Mouse (Mus musculus) stomach, embryonic 14.5 days (tissue): ENCODE data around the gene Erh. TPM values are rescaled to one million over a fixed set of nuclear protein-coding genes. Genes with fewer than 3 reads are reported as not detected.

Experiments used
- ATAC-seq: fragments of 200-750 bp; cut with Nextera tagmentation; 2 replicates; pipeline ENCODE4 v1.8.0; 2017; ENCODE audit warnings: low read depth, moderate TSS enrichment; ENCODE audit not compliant: insufficient number of reproducible peaks, insufficient read depth, low FRiP score
- H3K27ac ChIP-seq: fragments of 300-500 bp; sonication (generic); 2 replicates; pipeline ENCODE4 v1.5.1; 2014; ENCODE audit warnings: mild to moderate bottlenecking, low read length, moderate library complexity, mixed read lengths
- H3K27me3 ChIP-seq: fragments of 300-500 bp; sonication (generic); 2 replicates; pipeline ENCODE4 v1.6.1; 2014; ENCODE audit warnings: low read length, control low read depth, mixed read lengths; ENCODE audit not compliant: control insufficient read depth, insufficient read depth
- H3K36me3 ChIP-seq: fragments of 300-500 bp; sonication (generic); 2 replicates; pipeline ENCODE4 v1.6.1; 2014; ENCODE audit warnings: mild to moderate bottlenecking, control low read depth, low read length, moderate library complexity, mixed read lengths; ENCODE audit not compliant: control insufficient read depth, insufficient read depth
- H3K4me1 ChIP-seq: fragments of 300-500 bp; sonication (generic); 2 replicates; pipeline ENCODE4 v1.6.1; 2014; ENCODE audit warnings: low read length, control low read depth, mixed read lengths; ENCODE audit not compliant: control insufficient read depth, insufficient read depth
- H3K4me2 ChIP-seq: fragments of 300-500 bp; sonication (generic); replicated peaks from 2 replicates; pipeline ENCODE4 v1.6.1; 2014; ENCODE audit warnings: low read depth, low read length, control low read depth
- H3K4me3 ChIP-seq: fragments of 300-500 bp; sonication (generic); 2 replicates; pipeline ENCODE4 v1.5.1; 2014; ENCODE audit warnings: low read depth, low read length, control low read depth
- H3K9ac ChIP-seq: fragments of 300-500 bp; sonication (generic); replicated peaks from 2 replicates; pipeline ENCODE4 v1.6.1; 2014; ENCODE audit warnings: low read depth, mild to moderate bottlenecking, control low read depth, low read length, moderate library complexity, mixed read lengths
- H3K9me3 ChIP-seq: fragments of 300-500 bp; sonication (generic); 2 replicates; pipeline ENCODE4 v1.6.1; 2016; ENCODE audit warnings: low read depth, low read length, control low read depth; ENCODE audit not compliant: control insufficient read depth
- WGBS: fragments of 180-500 bp; shearing (Covaris S2); extraction: QIAGEN DNeasy Blood & Tissue Kit; methylation state at CpG from one replicate; pipeline ENCODE4 v1.1.7; 2014; 5-methylcytosine and 5-hydroxymethylcytosine counted together
- polyA plus RNA-seq: library from polyadenylated mRNA; unstranded; fragments of >200 nt; fragmentation: Nextera tagmentation; extraction: Ambion mirVana; gene quantifications from 2 replicates; pipeline ENCODE4 v1.2.1, GENCODE M21; 2014

The Erh gene
- polyA plus RNA-seq, 1 experiment from 2014 or later, result 271 TPM

DNA sequence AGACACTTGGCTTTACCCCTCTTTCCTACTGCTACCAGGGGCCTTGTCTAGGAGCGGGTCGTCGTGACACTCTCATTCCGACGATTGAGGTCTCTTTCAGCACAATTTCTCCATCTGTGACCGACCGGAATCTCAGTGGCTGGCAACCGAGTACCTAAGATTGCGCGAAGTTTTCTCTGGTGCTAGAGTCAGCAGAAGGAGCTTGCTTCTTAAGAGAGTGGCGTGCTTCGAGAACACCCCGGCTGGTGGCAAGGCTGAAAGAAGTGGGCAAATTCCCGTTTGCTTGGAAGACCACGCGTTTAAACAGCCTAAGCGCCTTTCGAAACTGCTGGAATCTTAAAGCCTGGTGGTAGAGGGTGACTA, 346 bp upstream of the Erh start:
- Histone ChIP-seq H3K27me3 (no peaks in the 10 kb centered on the region), H3K27ac (peak overlapping the region; percentile 92; the same call in 1 of the 2 replicates), H3K4me1 (peaks cover 21% of the 10 kb centered on the region), H3K9ac (peak overlapping the region; percentile 98), H3K4me3 (peak overlapping the region; percentile 95), H3K36me3 (peaks cover 14% of the 10 kb centered on the region), H3K4me2 (peak overlapping the region; percentile 93), H3K9me3 (no peaks in the 10 kb centered on the region)
- WGBS, result 8% methylated on average over 18 of the region's 18 CpGs
- ATAC-seq, result no peak

DNA sequence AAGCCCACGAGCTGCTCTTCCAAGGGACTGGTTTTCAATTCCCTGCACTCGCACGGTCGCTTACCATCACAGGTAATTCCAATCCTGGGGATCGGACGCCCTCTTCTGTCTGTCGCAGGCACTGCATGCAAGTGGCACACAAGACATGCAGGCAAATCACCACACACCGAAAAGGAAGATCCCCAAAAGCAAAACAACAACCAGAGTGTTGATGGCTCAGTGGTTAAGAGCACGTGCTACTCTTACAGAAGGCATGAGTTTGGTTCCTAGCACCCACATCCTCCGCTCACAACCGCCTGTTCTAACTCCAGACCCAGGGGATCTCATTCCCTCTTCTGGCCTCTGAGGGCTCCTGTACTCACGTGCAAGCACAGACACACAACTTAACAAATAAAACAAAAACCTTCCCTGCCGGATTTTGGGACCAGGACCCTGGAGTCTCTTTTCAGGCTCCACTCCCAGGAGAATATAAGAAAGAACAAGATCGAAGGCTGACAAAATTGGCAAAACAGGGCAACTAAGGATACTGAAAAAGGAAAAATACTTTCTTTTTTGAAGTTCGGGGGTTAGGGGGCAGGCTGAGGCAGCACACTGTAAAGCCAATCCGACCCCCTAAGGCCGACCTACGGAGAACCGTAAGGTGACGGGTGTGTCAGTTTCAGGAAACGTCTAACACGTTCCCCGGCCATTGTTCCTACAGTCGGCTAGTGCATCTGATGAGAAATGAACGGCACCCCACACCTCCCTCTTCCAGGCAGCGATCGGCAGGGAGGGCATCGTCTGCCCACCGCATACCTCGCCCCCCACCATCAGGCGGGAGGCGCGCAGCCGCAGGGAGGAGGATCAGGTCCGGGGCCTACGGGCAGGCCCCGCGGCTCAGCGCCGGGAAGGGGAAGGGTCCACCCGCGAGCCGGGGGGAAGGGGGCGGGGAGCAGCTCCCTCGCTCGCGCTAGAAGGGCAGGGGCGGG, 1.1 kb downstream of the Erh start:
- H3K9me3 ChIP-seq, result no peaks in the 10 kb centered on the region
- H3K27ac ChIP-seq, result peak overlapping the region; percentile 92
- peaks cover 21% of the 10 kb centered on the region for H3K4me1 ChIP-seq
- peak overlapping the region; percentile 98 for H3K9ac ChIP-seq
- 3% methylated on average over 46 of the region's 48 CpGs for WGBS
- ATAC-seq, result peak; percentile 58; the same call in 1 of the 2 replicates
- peak overlapping the region; percentile 93 for H3K4me2 ChIP-seq
- no peaks in the 10 kb centered on the region for H3K27me3 ChIP-seq
- H3K36me3 ChIP-seq, result peaks cover 28% of the 10 kb centered on the region
- H3K4me3 ChIP-seq, result peak overlapping the region; percentile 95

DNA sequence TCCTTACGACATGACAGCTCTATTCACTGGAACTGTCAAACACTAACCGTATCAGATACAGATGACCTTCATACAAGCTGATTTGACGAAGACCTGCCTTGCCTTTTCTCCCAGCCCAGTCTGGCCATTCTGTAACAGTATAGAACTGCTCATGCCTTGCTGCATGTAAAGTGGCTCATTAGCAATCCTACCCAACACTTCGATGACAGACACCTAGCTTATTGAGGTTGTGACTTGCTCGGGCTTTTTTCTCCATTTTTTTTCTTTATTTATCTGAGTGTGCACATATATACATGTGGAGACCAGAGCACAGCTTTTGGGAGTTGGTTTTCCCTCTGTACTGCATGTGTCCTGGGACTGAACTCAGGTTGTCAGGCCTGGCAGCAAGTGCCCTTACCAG, 12.4 kb downstream of the Erh start:
- WGBS, result 78% methylated on average over 5 of the region's 5 CpGs
- H3K4me3 ChIP-seq, result no peak overlapping the region
- no peaks in the 10 kb centered on the region for H3K4me1 ChIP-seq
- no peak overlapping the region for H3K9ac ChIP-seq
- no peak for ATAC-seq
- no peaks in the 10 kb centered on the region for H3K27me3 ChIP-seq
- no peak overlapping the region for H3K27ac ChIP-seq
- H3K4me2 ChIP-seq, result no peak overlapping the region
- peaks cover 34% of the 10 kb centered on the region for H3K36me3 ChIP-seq
- no peaks in the 10 kb centered on the region for H3K9me3 ChIP-seq

- 76% methylated on average over 5 of the region's 5 CpGs for WGBS
- no peak overlapping the region for H3K27ac ChIP-seq
- no peak overlapping the region for H3K9ac ChIP-seq
Measured at GRCm38 (mm10) chr12:80620501-80620900, 23.6 kb downstream of the Erh start.

DNA sequence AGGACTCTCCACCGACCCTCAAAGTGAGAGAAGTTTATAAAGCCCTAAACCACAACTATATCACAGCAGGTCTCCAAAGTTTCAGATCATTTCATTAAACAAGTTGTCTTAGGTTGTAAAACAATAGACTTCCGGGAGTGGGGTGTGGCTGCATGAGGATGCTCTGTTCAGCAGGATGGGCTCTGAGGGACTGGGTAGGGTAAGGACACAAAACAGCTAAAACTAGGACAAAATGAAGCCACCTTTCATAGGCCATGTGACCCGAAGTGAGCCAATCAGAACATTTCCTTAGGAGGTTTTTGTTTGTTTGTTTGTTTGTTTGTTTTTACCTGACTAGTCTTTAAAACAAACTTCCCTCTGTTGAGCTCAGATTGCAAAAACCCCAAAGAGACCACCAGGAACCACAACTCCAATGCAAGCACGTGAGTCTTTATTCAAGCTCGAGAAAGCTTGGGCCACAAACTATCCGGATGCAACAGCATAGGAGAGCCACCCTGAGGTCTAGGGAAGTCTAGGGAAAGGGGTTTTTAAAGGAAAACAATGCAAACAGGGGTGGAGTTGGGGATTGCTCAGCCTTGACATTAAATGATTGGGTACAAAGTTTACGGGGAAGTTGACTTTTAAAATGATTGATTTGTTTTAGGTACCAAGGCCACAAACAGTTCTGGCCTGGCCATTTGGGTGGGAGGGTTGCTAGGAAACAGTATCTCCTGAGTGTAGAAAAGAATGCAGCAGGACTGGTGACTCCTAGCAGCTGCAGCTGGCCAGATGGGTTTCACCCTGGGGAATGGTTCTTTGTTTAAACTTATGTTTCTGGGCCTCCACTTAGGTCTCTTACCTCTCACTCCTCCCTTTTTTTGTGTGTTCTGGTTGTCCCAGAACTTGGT, 28.5 kb downstream of the Erh start:
- peak; percentile 82 for ATAC-seq

More at GRCm38 (mm10) chr12:80620501-80620900, 23.6 kb downstream of the Erh start:
- peaks cover 4% of the 10 kb centered on the region; the same call in 1 of the 2 replicates for H3K4me1 ChIP-seq
- no peaks in the 10 kb centered on the region for H3K36me3 ChIP-seq
- H3K27me3 ChIP-seq, result no peaks in the 10 kb centered on the region
- H3K9me3 ChIP-seq, result no peaks in the 10 kb centered on the region
- H3K4me2 ChIP-seq, result no peak overlapping the region
- no peak overlapping the region for H3K4me3 ChIP-seq
- no peak for ATAC-seq

GRCm38 (mm10) chr12:80612113-80612791, 31.9 kb downstream of the Erh start:
- ATAC-seq, result no peak
- H3K4me3 ChIP-seq, result no peak overlapping the region
- H3K4me1 ChIP-seq, result no peaks in the 10 kb centered on the region
- no peaks in the 10 kb centered on the region for H3K9me3 ChIP-seq
- 49% methylated on average over 9 of the region's 9 CpGs for WGBS
- no peak overlapping the region for H3K4me2 ChIP-seq
- no peaks in the 10 kb centered on the region for H3K27me3 ChIP-seq
- H3K9ac ChIP-seq, result no peak overlapping the region
- no peak overlapping the region for H3K27ac ChIP-seq
- H3K36me3 ChIP-seq, result no peaks in the 10 kb centered on the region

More for the DNA sequence above, 28.5 kb downstream of the Erh start:
- Histone ChIP-seq H3K4me1 (peaks cover 4% of the 10 kb centered on the region; the same call in 1 of the 2 replicates), H3K27ac (peak overlapping the region; percentile 34; the same call in 1 of the 2 replicates), H3K27me3 (no peaks in the 10 kb centered on the region), H3K4me2 (no peak overlapping the region), H3K9me3 (no peaks in the 10 kb centered on the region), H3K36me3 (no peaks in the 10 kb centered on the region), H3K4me3 (no peak overlapping the region), H3K9ac (no peak overlapping the region)
- 32% methylated on average over 7 of the region's 7 CpGs for WGBS

- no peak overlapping the region for H3K4me2 ChIP-seq
- H3K36me3 ChIP-seq, result no peaks in the 10 kb centered on the region
- H3K27ac ChIP-seq, result no peak overlapping the region
- no peak overlapping the region for H3K4me3 ChIP-seq
- no peaks in the 10 kb centered on the region for H3K9me3 ChIP-seq
- no peak overlapping the region for H3K9ac ChIP-seq
- H3K4me1 ChIP-seq, result no peaks in the 10 kb centered on the region
- no peak for ATAC-seq
- no peaks in the 10 kb centered on the region for H3K27me3 ChIP-seq
- WGBS, result 76% methylated on average over 3 of the region's 3 CpGs
Measured at GRCm38 (mm10) chr12:80609928-80610327, 34.2 kb downstream of the Erh start.

DNA sequence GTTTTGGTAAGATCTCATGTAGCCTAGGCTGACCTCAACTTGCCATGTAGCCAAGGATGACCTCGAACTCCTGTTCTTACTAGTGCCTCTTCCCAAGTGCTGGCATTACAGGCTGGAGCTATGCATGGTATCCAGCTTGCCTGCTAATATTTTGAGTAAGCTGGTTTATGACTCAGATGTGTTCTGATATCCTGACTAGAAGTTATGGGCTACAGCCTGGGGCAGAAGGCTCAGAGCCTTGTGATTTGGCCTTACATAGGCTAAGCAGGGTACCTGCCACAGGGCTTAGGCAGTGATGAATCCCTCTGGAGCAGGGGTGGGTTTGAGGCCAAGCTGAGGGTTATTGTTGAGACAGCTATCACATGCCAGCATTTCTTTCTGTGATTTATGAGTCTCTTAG, 35.6 kb downstream of the Erh start:
- no peak overlapping the region for H3K27ac ChIP-seq
- H3K27me3 ChIP-seq, result no peaks in the 10 kb centered on the region
- 82% methylated on average over 1 of the region's 1 CpGs for WGBS
- H3K4me1 ChIP-seq, result peaks cover 11% of the 10 kb centered on the region
- H3K9ac ChIP-seq, result no peak overlapping the region
- H3K36me3 ChIP-seq, result no peaks in the 10 kb centered on the region
- H3K4me3 ChIP-seq, result no peak overlapping the region
- no peak overlapping the region for H3K4me2 ChIP-seq
- ATAC-seq, result no peak
- no peaks in the 10 kb centered on the region for H3K9me3 ChIP-seq
